Mouse (Mus musculus) olfactory bulb, adult 2 months (tissue): ENCODE results near the gene Scaper.

ENCODE experiments used
- CTCF ChIP-seq: fragments of 200-500 bp; IDR thresholded peaks from 2 replicates; pipeline ENCODE4 v1.5.1; 2012; ENCODE audit warnings: low read depth, mild to moderate bottlenecking, low read length, moderate library complexity; ENCODE audit not compliant: insufficient read depth
- POLR2A ChIP-seq: fragments of 200-500 bp; IDR thresholded peaks from 2 replicates; pipeline ENCODE4 v1.6.1; 2012; ENCODE audit warnings: mild to moderate bottlenecking, low read depth, low read length, moderate library complexity; ENCODE audit not compliant: insufficient read depth

DNA sequence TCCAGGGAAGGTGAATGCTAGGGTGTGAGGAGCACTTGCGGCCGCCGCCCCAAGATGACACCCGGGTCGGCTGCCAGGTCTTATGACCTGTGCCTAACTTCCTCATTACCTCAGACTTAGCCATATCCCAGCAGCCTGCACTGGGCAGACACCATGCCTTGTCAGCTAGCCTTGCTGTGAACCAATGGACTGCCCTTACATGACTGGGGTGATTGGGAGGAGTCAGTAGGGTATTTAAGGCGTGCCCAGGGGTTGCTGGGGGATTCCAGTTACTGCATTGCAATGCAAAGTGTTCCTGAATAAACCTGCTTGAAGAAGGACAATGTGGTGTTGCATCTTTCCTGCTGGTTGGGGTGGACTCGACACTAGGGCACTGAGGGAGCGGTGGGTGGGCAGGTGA lies 148.5 kb downstream of the Scaper start:
- no peak for TF ChIP-seq CTCF
- no peak for TF ChIP-seq POLR2A
